Mouse (Mus musculus) intestine, postnatal 0 days (tissue): ENCODE results near the gene Rad51b. TPM values are rescaled to one million over a fixed set of nuclear protein-coding genes. Genes with fewer than 3 reads are reported as not detected.

ENCODE experiments used
- ATAC-seq: fragments of 200-750 bp; cut with Nextera tagmentation; 2 replicates; pipeline ENCODE4 v1.8.0; 2017; ENCODE audit warnings: mild to moderate bottlenecking, moderate TSS enrichment, moderate library complexity
- H3K27ac ChIP-seq: fragments of 300-500 bp; sonication (generic); 2 replicates; pipeline ENCODE4 v1.5.1; 2014; ENCODE audit warnings: mild to moderate bottlenecking, low read depth, low read length, moderate library complexity
- H3K27me3 ChIP-seq: fragments of 300-500 bp; sonication (generic); replicated peaks from 2 replicates; pipeline ENCODE4 v1.6.1; 2014; ENCODE audit warnings: low read length, mixed read lengths; ENCODE audit not compliant: control insufficient read depth, insufficient read depth
- H3K36me3 ChIP-seq: fragments of 300-500 bp; sonication (generic); 2 replicates; pipeline ENCODE4 v1.6.1; 2014; ENCODE audit warnings: mild to moderate bottlenecking, moderate library complexity; ENCODE audit not compliant: control insufficient read depth, insufficient read depth
- H3K4me1 ChIP-seq: fragments of 300-500 bp; sonication (generic); replicated peaks from 2 replicates; pipeline ENCODE4 v1.6.1; 2014; ENCODE audit warnings: antibody characterized with exemption, low read length, mixed read lengths; ENCODE audit not compliant: control insufficient read depth, insufficient read depth
- H3K4me2 ChIP-seq: fragments of 300-500 bp; sonication (generic); replicated peaks from 2 replicates; pipeline ENCODE4 v1.6.1; 2014; ENCODE audit warnings: low read depth, mild to moderate bottlenecking, moderate library complexity
- H3K4me3 ChIP-seq: fragments of 300-500 bp; sonication (generic); 2 replicates; pipeline ENCODE4 v1.5.1; 2014; ENCODE audit warnings: low read depth, low read length
- H3K9ac ChIP-seq: fragments of 300-500 bp; sonication (generic); 2 replicates; pipeline ENCODE4 v1.6.1; 2014; ENCODE audit warnings: mild to moderate bottlenecking, low read depth, low read length
- H3K9me3 ChIP-seq: fragments of 300-500 bp; sonication (generic); 2 replicates; pipeline ENCODE4 v1.6.1; 2016; ENCODE audit warnings: mixed run types; ENCODE audit not compliant: control insufficient read depth
- CTCF ChIP-seq: sonication (generic); IDR thresholded peaks from 2 replicates; pipeline ENCODE4 v1.5.1; 2016; ENCODE audit warnings: low read depth, mild to moderate bottlenecking, control low read depth, antibody characterized with exemption, moderate library complexity
- WGBS: fragments of 180-500 bp; shearing (Covaris S2); extraction: QIAGEN DNeasy Blood & Tissue Kit; methylation state at CpG from one replicate; pipeline ENCODE4 v1.1.7; 2014; 5-methylcytosine and 5-hydroxymethylcytosine counted together
- polyA plus RNA-seq: library from polyadenylated mRNA; unstranded; fragments of >200 nt; fragmentation: Nextera tagmentation; extraction: Ambion mirVana; gene quantifications from 2 replicates; pipeline ENCODE4 v1.2.1, GENCODE M21; 2015

Rad51b gene
- polyA plus RNA-seq, 1 experiment from 2014 or later, result 1.9 TPM

- WGBS, result 65% methylated on average over 8 of the region's 8 CpGs
Measured at GRCm38 (mm10) chr12:79548607-79549330, 251.7 kb downstream of the Rad51b start.

GRCm38 (mm10) chr12:79550049-79550682, 253.1 kb downstream of the Rad51b start:
- ATAC-seq, result no peak
- no peaks in the 10 kb centered on the region; the same call in 1 of the 2 replicates for H3K4me1 ChIP-seq
- H3K4me2 ChIP-seq, result no peak overlapping the region
- no peak overlapping the region for H3K4me3 ChIP-seq
- no peak for TF ChIP-seq CTCF
- 98% methylated on average over 7 of the region's 7 CpGs for WGBS
- no peaks in the 10 kb centered on the region for H3K36me3 ChIP-seq
- no peaks in the 10 kb centered on the region for H3K9me3 ChIP-seq
- H3K27ac ChIP-seq, result no peak overlapping the region
- H3K9ac ChIP-seq, result no peak overlapping the region
- H3K27me3 ChIP-seq, result no peaks in the 10 kb centered on the region

More at GRCm38 (mm10) chr12:79548607-79549330, 251.7 kb downstream of the Rad51b start:
- TF ChIP-seq CTCF, result no peak
- H3K27me3 ChIP-seq, result no peaks in the 10 kb centered on the region
- no peak overlapping the region for H3K27ac ChIP-seq
- H3K4me2 ChIP-seq, result no peak overlapping the region
- H3K9ac ChIP-seq, result no peak overlapping the region
- no peaks in the 10 kb centered on the region for H3K9me3 ChIP-seq
- ATAC-seq, result 0 out of 2 replicates have a peak, but pooled peaks have one; percentile 43
- H3K36me3 ChIP-seq, result no peaks in the 10 kb centered on the region
- no peak overlapping the region for H3K4me3 ChIP-seq
- peaks cover 4% of the 10 kb centered on the region; the same call in 1 of the 2 replicates for H3K4me1 ChIP-seq

DNA sequence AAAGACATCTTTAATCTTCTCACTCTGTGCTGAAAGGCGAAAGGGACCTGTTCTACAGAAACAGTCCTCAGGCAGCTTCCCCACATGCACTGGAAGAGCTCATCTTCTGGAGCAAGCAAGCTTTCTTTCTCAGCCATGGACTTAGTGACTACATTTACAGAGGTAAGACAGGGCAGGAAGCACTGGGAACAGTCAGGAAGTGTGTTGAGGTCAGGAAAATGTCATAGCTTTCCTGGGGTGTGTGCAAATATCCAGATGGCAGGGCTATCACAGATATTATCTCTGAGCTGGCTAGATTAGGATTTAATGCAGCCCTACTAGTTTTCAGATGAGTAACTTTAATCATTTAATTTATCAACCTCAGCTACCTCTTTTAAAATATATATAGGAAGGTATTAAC, 254.2 kb downstream of the Rad51b start:
- no peak for ATAC-seq
- Histone ChIP-seq H3K27ac (no peak overlapping the region), H3K9me3 (no peaks in the 10 kb centered on the region), H3K36me3 (no peaks in the 10 kb centered on the region), H3K27me3 (no peaks in the 10 kb centered on the region), H3K4me1 (no peaks in the 10 kb centered on the region; the same call in 1 of the 2 replicates), H3K4me3 (no peak overlapping the region), H3K4me2 (no peak overlapping the region), H3K9ac (no peak overlapping the region)
- 68% methylated on average over 1 of the region's 1 CpGs for WGBS
- no peak for TF ChIP-seq CTCF

DNA sequence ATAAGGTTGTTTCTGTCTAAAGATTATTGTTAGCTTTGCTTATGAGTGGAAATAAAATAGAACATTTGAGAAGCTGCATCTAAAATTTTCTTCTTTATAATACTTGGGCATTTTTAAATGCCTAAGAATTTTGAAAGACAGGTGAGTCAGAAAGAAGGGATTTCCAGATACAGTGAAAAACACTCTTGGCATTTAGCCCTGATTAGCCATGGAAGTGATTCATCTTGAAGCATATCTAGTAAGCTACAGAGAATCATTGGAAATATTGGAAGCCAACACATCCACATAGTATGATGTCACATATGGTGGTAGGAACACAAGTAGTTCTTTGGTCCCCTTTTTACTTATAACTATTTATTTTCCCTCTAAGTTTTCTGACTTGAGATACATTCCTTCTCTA, 256.0 kb downstream of the Rad51b start:
- H3K9ac ChIP-seq, result no peak overlapping the region
- H3K4me1 ChIP-seq, result peaks cover 7% of the 10 kb centered on the region; the same call in 1 of the 2 replicates

DNA sequence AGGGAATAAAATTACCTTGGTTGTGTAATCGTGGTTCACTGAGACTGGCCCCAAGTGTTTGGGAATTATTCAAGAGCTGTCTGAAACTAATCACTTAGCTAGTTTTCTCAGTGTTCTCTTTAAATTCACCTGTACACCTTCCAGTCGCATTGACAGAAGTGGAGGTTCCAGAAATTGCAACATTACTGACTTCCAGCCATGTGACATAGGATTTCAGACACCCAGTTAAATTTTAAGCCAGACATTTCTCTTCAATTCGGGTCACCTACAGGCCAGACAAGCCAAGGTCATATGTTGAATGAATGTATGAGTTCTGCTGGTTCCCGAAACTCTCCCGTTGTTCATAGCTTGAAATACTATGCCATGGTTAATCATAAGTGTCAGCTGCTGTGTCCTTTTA, 260.8 kb downstream of the Rad51b start:
- H3K4me2 ChIP-seq, result no peak overlapping the region
- no peaks in the 10 kb centered on the region for H3K9me3 ChIP-seq
- ATAC-seq, result peak; percentile 47; the same call in 1 of the 2 replicates
- H3K4me3 ChIP-seq, result no peak overlapping the region
- 33% methylated on average over 5 of the region's 5 CpGs for WGBS
- H3K4me1 ChIP-seq, result peaks cover 10% of the 10 kb centered on the region
- no peak overlapping the region for H3K9ac ChIP-seq
- no peaks in the 10 kb centered on the region for H3K27me3 ChIP-seq
- peak overlapping the region; percentile 29; the same call in 1 of the 2 replicates for H3K27ac ChIP-seq
- TF ChIP-seq CTCF, result 0 out of 2 replicates have a peak, but pooled peaks have one; percentile 1
- H3K36me3 ChIP-seq, result no peaks in the 10 kb centered on the region

More for the DNA sequence above, 256.0 kb downstream of the Rad51b start:
- Histone ChIP-seq H3K27me3 (no peaks in the 10 kb centered on the region), H3K27ac (no peak overlapping the region), H3K4me3 (no peak overlapping the region), H3K4me2 (no peak overlapping the region), H3K9me3 (no peaks in the 10 kb centered on the region), H3K36me3 (no peaks in the 10 kb centered on the region)
- TF ChIP-seq CTCF, result no peak
- no peak for ATAC-seq

DNA sequence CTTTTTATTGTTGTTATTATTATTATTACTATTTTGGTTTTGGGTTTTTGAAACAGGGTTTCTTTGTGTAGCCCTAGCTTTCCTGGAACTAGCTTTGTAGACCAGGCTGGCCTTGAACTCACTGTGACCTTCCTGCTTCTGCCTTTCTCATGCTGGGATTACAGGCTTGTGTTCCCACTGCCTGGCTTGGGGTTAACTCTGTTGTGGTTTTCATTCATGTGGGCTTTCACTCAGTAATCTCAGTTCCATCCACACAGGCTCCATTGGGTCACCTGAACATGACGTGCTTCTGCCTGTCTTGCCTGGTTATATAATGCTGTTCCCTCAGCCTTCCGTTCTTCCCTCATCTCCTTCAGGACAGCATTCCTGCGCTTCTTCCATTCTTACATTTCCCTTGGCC, 261.6 kb downstream of the Rad51b start:
- H3K36me3 ChIP-seq, result no peaks in the 10 kb centered on the region
- H3K9me3 ChIP-seq, result no peaks in the 10 kb centered on the region
- H3K4me3 ChIP-seq, result no peak overlapping the region
- no peak for ATAC-seq
- WGBS, result 88% methylated on average over 3 of the region's 3 CpGs
- H3K4me1 ChIP-seq, result peaks cover 10% of the 10 kb centered on the region
- no peak overlapping the region for H3K9ac ChIP-seq
- TF ChIP-seq CTCF, result no peak
- no peaks in the 10 kb centered on the region for H3K27me3 ChIP-seq
- no peak overlapping the region for H3K4me2 ChIP-seq
- no peak overlapping the region for H3K27ac ChIP-seq
